18 mouse cellular contexts compared by ENCODE assay signal in genomic region chr2:159003187-159003497, GRCm38 (mm10).
DNase-seq lines count a peak whose midpoint lies in the region; ATAC-seq lines count a peak whose summit lies in the region.
"Had no signal": no experiment of that assay in that cellular context is flagged by ENCODE, and none has a peak within 500 bp of the region (broad histone marks: within the 10 kb centered on the region; RNA-seq: fewer than 3 reads in every experiment).

No protein-coding gene starts in this region.

- H3K27me3 ChIP-seq in kidney, embryonic 15.5 days: no peaks in the 10 kb centered on the region
- no peaks in the 10 kb centered on the region; the same call in 1 of the 2 replicates for H3K27me3 ChIP-seq in hindbrain, embryonic 12.5 days
- no peaks in the 10 kb centered on the region for H3K27me3 ChIP-seq in midbrain, embryonic 12.5 days
- peaks cover 11% of the 10 kb centered on the region; the same call in 1 of the 2 replicates for H3K27me3 ChIP-seq in neural tube, embryonic 15.5 days (replicated peaks)
- no peaks in the 10 kb centered on the region; the same call in 1 of the 2 replicates for H3K27me3 ChIP-seq in heart, embryonic 12.5 days (replicated peaks)
- H3K27me3 ChIP-seq: embryonic facial prominence, embryonic 12.5 days had no signal

- WGBS in kidney, embryonic 15.5 days: 34% methylated on average over 4 of the region's 4 CpGs
- WGBS in hindbrain, embryonic 12.5 days: 30% methylated on average over 4 of the region's 4 CpGs
- WGBS in midbrain, embryonic 12.5 days: 32% methylated on average over 4 of the region's 4 CpGs
- WGBS in neural tube, embryonic 15.5 days: 30% methylated on average over 4 of the region's 4 CpGs
- 65% methylated on average over 4 of the region's 4 CpGs for WGBS in heart, embryonic 12.5 days

- H3K4me3 ChIP-seq in kidney, embryonic 15.5 days (replicated peaks): no peak overlapping the region
- H3K4me3 ChIP-seq in hindbrain, embryonic 12.5 days: no peak overlapping the region
- H3K4me3 ChIP-seq in midbrain, embryonic 12.5 days: no peak overlapping the region
- H3K4me3 ChIP-seq in neural tube, embryonic 15.5 days (replicated peaks): no peak overlapping the region
- no peak overlapping the region for H3K4me3 ChIP-seq in heart, embryonic 12.5 days
- H3K4me3 ChIP-seq: embryonic facial prominence, embryonic 12.5 days; heart, embryonic 10.5 days had no signal

- ATAC-seq in kidney, embryonic 15.5 days (replicated peaks; ENCODE audit: low FRiP score): no peak
- peak; percentile 55; the same call in 1 of the 2 replicates for ATAC-seq in hindbrain, embryonic 12.5 days (ENCODE audit: low FRiP score)
- no peak; the same call in 1 of the 2 replicates for ATAC-seq in midbrain, embryonic 12.5 days (ENCODE audit: low FRiP score, low read depth)
- no peak for ATAC-seq in neural tube, embryonic 15.5 days (ENCODE audit: low FRiP score)
- no peak for ATAC-seq in heart, embryonic 12.5 days (ENCODE audit: insufficient number of reproducible peaks, low FRiP score)
- ATAC-seq: activated CD4-positive, CD25-positive, alpha-beta regulatory T cell, adult 4 months; intestine, embryonic 16.5 days had no signal

- H3K9ac ChIP-seq in kidney, embryonic 15.5 days: no peak overlapping the region
- no peak overlapping the region for H3K9ac ChIP-seq in hindbrain, embryonic 12.5 days
- no peak overlapping the region for H3K9ac ChIP-seq in midbrain, embryonic 12.5 days (replicated peaks)
- H3K9ac ChIP-seq in neural tube, embryonic 15.5 days (replicated peaks): no peak overlapping the region
- no peak overlapping the region for H3K9ac ChIP-seq in heart, embryonic 12.5 days
- H3K9ac ChIP-seq: embryonic facial prominence, embryonic 12.5 days; lung, embryonic 14.5 days had no signal

- H3K4me2 ChIP-seq in kidney, embryonic 15.5 days: peak overlapping the region; percentile 43
- H3K4me2 ChIP-seq in hindbrain, embryonic 12.5 days (replicated peaks): peak overlapping the region; percentile 44; the same call in 1 of the 2 replicates
- H3K4me2 ChIP-seq in midbrain, embryonic 12.5 days (replicated peaks): peak overlapping the region; percentile 43
- H3K4me2 ChIP-seq in neural tube, embryonic 15.5 days: peak overlapping the region; percentile 46
- H3K4me2 ChIP-seq in heart, embryonic 12.5 days: no peak overlapping the region
- H3K4me2 ChIP-seq: lung, embryonic 14.5 days had no signal

- peaks cover 8% of the 10 kb centered on the region for H3K4me1 ChIP-seq in kidney, embryonic 15.5 days
- H3K4me1 ChIP-seq in hindbrain, embryonic 12.5 days: peaks cover 15% of the 10 kb centered on the region
- H3K4me1 ChIP-seq in midbrain, embryonic 12.5 days: peaks cover 19% of the 10 kb centered on the region
- H3K4me1 ChIP-seq in neural tube, embryonic 15.5 days: peaks cover 21% of the 10 kb centered on the region
- no peaks in the 10 kb centered on the region for H3K4me1 ChIP-seq in heart, embryonic 12.5 days (replicated peaks)
- H3K4me1 ChIP-seq: heart, embryonic 10.5 days had no signal

- DNase-seq in kidney, adult 18-20 months: no peak
- DNase-seq in embryo, embryonic 9.5 days (ENCODE audit: extremely low spot score): no peak
- no peak for DNase-seq in thymus, postnatal 10 days (ENCODE audit: low spot score in 2 of 2)
- DNase-seq: adrenal gland, postnatal 36 days; cerebellum, postnatal 25 days; gastrocnemius, postnatal 25 days; kidney, postnatal 10 days; lung, embryonic 14.5 days had no signal

- H3K36me3 ChIP-seq in kidney, embryonic 15.5 days: no peaks in the 10 kb centered on the region
- no peaks in the 10 kb centered on the region for H3K36me3 ChIP-seq in hindbrain, embryonic 12.5 days
- no peaks in the 10 kb centered on the region for H3K36me3 ChIP-seq in midbrain, embryonic 12.5 days
- no peaks in the 10 kb centered on the region for H3K36me3 ChIP-seq in neural tube, embryonic 15.5 days
- no peaks in the 10 kb centered on the region for H3K36me3 ChIP-seq in heart, embryonic 12.5 days
- H3K36me3 ChIP-seq: embryonic facial prominence, embryonic 12.5 days; heart, embryonic 10.5 days had no signal

- H3K9me3 ChIP-seq in kidney, embryonic 15.5 days (replicated peaks): no peaks in the 10 kb centered on the region
- no peaks in the 10 kb centered on the region for H3K9me3 ChIP-seq in hindbrain, embryonic 12.5 days (replicated peaks)
- no peaks in the 10 kb centered on the region for H3K9me3 ChIP-seq in midbrain, embryonic 12.5 days
- H3K9me3 ChIP-seq in neural tube, embryonic 15.5 days (replicated peaks): no peaks in the 10 kb centered on the region
- H3K9me3 ChIP-seq in heart, embryonic 12.5 days (replicated peaks): no peaks in the 10 kb centered on the region
- H3K9me3 ChIP-seq: embryonic facial prominence, embryonic 12.5 days; heart, embryonic 10.5 days had no signal

- no peak overlapping the region for H3K27ac ChIP-seq in kidney, embryonic 15.5 days
- H3K27ac ChIP-seq in hindbrain, embryonic 12.5 days: 0 out of 2 replicates have a peak overlapping the region, but pooled peaks have one; percentile 41
- peak overlapping the region; percentile 4 for H3K27ac ChIP-seq in midbrain, embryonic 12.5 days (replicated peaks)
- no peak overlapping the region for H3K27ac ChIP-seq in neural tube, embryonic 15.5 days (replicated peaks)
- H3K27ac ChIP-seq in heart, embryonic 12.5 days (ENCODE audit: poor library complexity, severe bottlenecking): no peak overlapping the region
- H3K27ac ChIP-seq: embryonic facial prominence, embryonic 12.5 days; heart, embryonic 10.5 days; macrophage had no signal

Comparison
In these comparisons a context has a peak if more than half of its experiments do, and no peak if none do; other contexts are left out.
1. H3K27ac ChIP-seq: peak in hindbrain, embryonic 12.5 days (single experiment) and midbrain, embryonic 12.5 days (single experiment); none in kidney, embryonic 15.5 days (single experiment), neural tube, embryonic 15.5 days (single experiment) and heart, embryonic 12.5 days (single experiment).